ENCODE assay signal across 21 mouse cellular contexts in genomic region chr1:145561347-145561746, GRCm38 (mm10).
A peak's percentile ranks its signal among the peaks of the same experiment; 100 is the strongest.
DNase-seq lines count a peak whose midpoint lies in the region; ATAC-seq and TF ChIP-seq lines count a peak whose summit lies in the region.
"Had no signal": no experiment of that assay in that cellular context is flagged by ENCODE, and none has a peak within 500 bp of the region (broad histone marks: within the 10 kb centered on the region; RNA-seq: fewer than 3 reads in every experiment).

No protein-coding gene starts in this region.

- H3K27me3 ChIP-seq in forebrain, embryonic 11.5 days (ENCODE audit: control insufficient read depth, insufficient read depth, low read length), result no peaks in the 10 kb centered on the region
- H3K27me3 ChIP-seq in forebrain, embryonic 13.5 days, result no peaks in the 10 kb centered on the region
- no peaks in the 10 kb centered on the region for H3K27me3 ChIP-seq in liver, embryonic 11.5 days (replicated peaks; ENCODE audit: control insufficient read depth, insufficient read depth, low read length)
- H3K27me3 ChIP-seq in liver, postnatal 0 days (ENCODE audit: insufficient read depth, low read length), result no peaks in the 10 kb centered on the region
- H3K27me3 ChIP-seq in neural tube, embryonic 11.5 days (ENCODE audit: control insufficient read depth, insufficient read depth, low read length), result no peaks in the 10 kb centered on the region
- H3K27me3 ChIP-seq: CH12.LX; embryonic facial prominence, embryonic 13.5 days; heart, embryonic 13.5 days; intestine, embryonic 15.5 days had no signal

- no peaks in the 10 kb centered on the region for H3K36me3 ChIP-seq in forebrain, embryonic 11.5 days (ENCODE audit: control insufficient read depth, insufficient read depth, low read length)
- no peaks in the 10 kb centered on the region for H3K36me3 ChIP-seq in forebrain, embryonic 13.5 days (ENCODE audit: poor library complexity, severe bottlenecking)
- no peaks in the 10 kb centered on the region for H3K36me3 ChIP-seq in liver, embryonic 11.5 days (ENCODE audit: control insufficient read depth, insufficient read depth, low read length)
- H3K36me3 ChIP-seq in liver, postnatal 0 days (replicated peaks; ENCODE audit: insufficient read depth, low read length), result no peaks in the 10 kb centered on the region
- H3K36me3 ChIP-seq in neural tube, embryonic 11.5 days (ENCODE audit: control insufficient read depth, insufficient read depth, low read length), result no peaks in the 10 kb centered on the region
- H3K36me3 ChIP-seq: embryonic facial prominence, embryonic 13.5 days; heart, embryonic 13.5 days; intestine, embryonic 15.5 days had no signal

- no peak for TF ChIP-seq CTCF in liver, postnatal 0 days (IDR thresholded peaks at IDR 0.05; ENCODE audit: low read depth)

- no peaks in the 10 kb centered on the region for H3K4me1 ChIP-seq in forebrain, embryonic 11.5 days (replicated peaks; ENCODE audit: control insufficient read depth, insufficient read depth, low read length)
- no peaks in the 10 kb centered on the region for H3K4me1 ChIP-seq in forebrain, embryonic 13.5 days
- no peaks in the 10 kb centered on the region for H3K4me1 ChIP-seq in liver, embryonic 11.5 days (replicated peaks; ENCODE audit: control insufficient read depth, insufficient read depth, low read length)
- no peaks in the 10 kb centered on the region for H3K4me1 ChIP-seq in liver, postnatal 0 days (ENCODE audit: insufficient read depth)
- H3K4me1 ChIP-seq in neural tube, embryonic 11.5 days (ENCODE audit: control insufficient read depth, insufficient read depth, low read length), result no peaks in the 10 kb centered on the region
- H3K4me1 ChIP-seq: embryonic facial prominence, embryonic 13.5 days; heart, embryonic 13.5 days; intestine, embryonic 15.5 days had no signal

- H3K9ac ChIP-seq in forebrain, embryonic 11.5 days (ENCODE audit: low read length), result no peak overlapping the region
- H3K9ac ChIP-seq in forebrain, embryonic 13.5 days, result no peak overlapping the region
- no peak overlapping the region for H3K9ac ChIP-seq in liver, embryonic 11.5 days (ENCODE audit: low read depth, low read length)
- no peak overlapping the region for H3K9ac ChIP-seq in liver, postnatal 0 days (replicated peaks)
- no peak overlapping the region for H3K9ac ChIP-seq in neural tube, embryonic 11.5 days (ENCODE audit: low read length)
- H3K9ac ChIP-seq: embryonic facial prominence, embryonic 13.5 days; heart, embryonic 13.5 days; intestine, embryonic 15.5 days had no signal

- H3K27ac ChIP-seq in forebrain, embryonic 11.5 days (ENCODE audit: low read depth, low read length), result no peak overlapping the region
- H3K27ac ChIP-seq in forebrain, embryonic 13.5 days, result no peak overlapping the region
- H3K27ac ChIP-seq in liver, embryonic 11.5 days (ENCODE audit: low read depth, low read length), result no peak overlapping the region
- no peak overlapping the region for H3K27ac ChIP-seq in liver, postnatal 0 days (ENCODE audit: low read depth)
- no peak overlapping the region for H3K27ac ChIP-seq in neural tube, embryonic 11.5 days (ENCODE audit: low read depth, low read length)
- H3K27ac ChIP-seq: embryonic facial prominence, embryonic 13.5 days; gastrocnemius, adult 2 months; heart, embryonic 13.5 days; intestine, embryonic 15.5 days had no signal

- ATAC-seq in forebrain, embryonic 11.5 days (replicated peaks; ENCODE audit: low FRiP score), result peak; percentile 27; the same call in 1 of the 2 replicates
- ATAC-seq in forebrain, embryonic 13.5 days, result no peak
- 0 out of 2 replicates have a peak, but pooled peaks have one; percentile 18 for ATAC-seq in liver, embryonic 11.5 days (replicated peaks; ENCODE audit: low FRiP score)
- ATAC-seq in liver, postnatal 0 days, result no peak
- ATAC-seq in neural tube, embryonic 11.5 days (ENCODE audit: insufficient read depth, low FRiP score, low TSS enrichment), result peak; percentile 62; the same call in 1 of the 2 replicates
- ATAC-seq: forebrain, embryonic 14.5 days; intestine, embryonic 15.5 days had no signal

- DNase-seq in forebrain, embryonic 11.5 days (ENCODE audit: low spot score), result no peak
- no peak for DNase-seq in liver, embryonic 11.5 days (ENCODE audit: low spot score)
- no peak for DNase-seq in liver, postnatal 0 days
- no peak for DNase-seq in neural tube, embryonic 11.5 days (ENCODE audit: low spot score)
- no peak for DNase-seq in neural tube, embryonic 10.5 days (ENCODE audit: extremely low spot score, low spot score)
- no peak for DNase-seq in layer of hippocampus, postnatal 10 days (ENCODE audit: low spot score in 2 of 2)
- DNase-seq: adrenal gland, adult 2 months; adrenal gland, postnatal 25 days; cerebellum, adult 18-20 months; cerebellum, adult 9-11 months; cerebellum, postnatal 36 days; gastrocnemius, adult 2 months; gastrocnemius, postnatal 36 days; heart, adult 11 months; heart, postnatal 36 days had no signal

- no peaks in the 10 kb centered on the region for H3K9me3 ChIP-seq in forebrain, embryonic 11.5 days (ENCODE audit: control insufficient read depth, low read length)
- H3K9me3 ChIP-seq in forebrain, embryonic 13.5 days (replicated peaks), result no peaks in the 10 kb centered on the region
- no peaks in the 10 kb centered on the region for H3K9me3 ChIP-seq in liver, embryonic 11.5 days (ENCODE audit: control insufficient read depth, low read length)
- H3K9me3 ChIP-seq in liver, postnatal 0 days (ENCODE audit: low read length), result no peaks in the 10 kb centered on the region
- H3K9me3 ChIP-seq in neural tube, embryonic 11.5 days (ENCODE audit: control insufficient read depth, low read length), result no peaks in the 10 kb centered on the region
- H3K9me3 ChIP-seq: embryonic facial prominence, embryonic 13.5 days; heart, embryonic 13.5 days; intestine, embryonic 15.5 days had no signal

- no peak overlapping the region for H3K4me3 ChIP-seq in forebrain, embryonic 11.5 days (ENCODE audit: low read depth, low read length)
- no peak overlapping the region for H3K4me3 ChIP-seq in forebrain, embryonic 13.5 days
- H3K4me3 ChIP-seq in liver, embryonic 11.5 days (ENCODE audit: low read depth, low read length), result no peak overlapping the region
- no peak overlapping the region for H3K4me3 ChIP-seq in liver, postnatal 0 days (ENCODE audit: low read depth, low read length)
- no peak overlapping the region for H3K4me3 ChIP-seq in neural tube, embryonic 11.5 days (ENCODE audit: low read depth, low read length)
- H3K4me3 ChIP-seq: embryonic facial prominence, embryonic 13.5 days; gastrocnemius, adult 2 months; heart, embryonic 13.5 days; intestine, embryonic 15.5 days had no signal

- WGBS in forebrain, embryonic 11.5 days, result 73% methylated on average over 2 of the region's 2 CpGs
- 82% methylated on average over 2 of the region's 2 CpGs for WGBS in forebrain, embryonic 13.5 days
- WGBS in liver, embryonic 11.5 days, result 71% methylated on average over 2 of the region's 2 CpGs
- 61% methylated on average over 2 of the region's 2 CpGs for WGBS in liver, postnatal 0 days (ENCODE audit: insufficient replicate concordance)
- 71% methylated on average over 2 of the region's 2 CpGs for WGBS in neural tube, embryonic 11.5 days

- no peak for TF ChIP-seq EP300 in liver, postnatal 0 days (IDR thresholded peaks at IDR 0.05; ENCODE audit: low read depth)

- H3K4me2 ChIP-seq in forebrain, embryonic 11.5 days (ENCODE audit: low read depth, low read length, severe bottlenecking), result no peak overlapping the region
- no peak overlapping the region for H3K4me2 ChIP-seq in forebrain, embryonic 13.5 days
- no peak overlapping the region for H3K4me2 ChIP-seq in liver, embryonic 11.5 days
- H3K4me2 ChIP-seq in liver, postnatal 0 days (ENCODE audit: low read depth, low read length), result no peak overlapping the region
- no peak overlapping the region for H3K4me2 ChIP-seq in neural tube, embryonic 11.5 days (ENCODE audit: low read depth)
- H3K4me2 ChIP-seq: embryonic facial prominence, embryonic 13.5 days; heart, embryonic 13.5 days; intestine, embryonic 15.5 days had no signal

Comparison
In these comparisons a context has a peak if more than half of its experiments do, and no peak if none do; other contexts are left out.
1. ATAC-seq: peak in forebrain, embryonic 11.5 days (single experiment), liver, embryonic 11.5 days (single experiment) and neural tube, embryonic 11.5 days (single experiment); none in forebrain, embryonic 13.5 days (single experiment) and liver, postnatal 0 days (single experiment).